Mouse (Mus musculus) liver, embryonic 14.5 days (tissue): Measurements from ENCODE around the gene Thsd4.

Experiments used
- CTCF ChIP-seq: IDR thresholded peaks from 2 replicates; pipeline ENCODE4 v1.5.1; 2016; ENCODE audit warnings: antibody characterized with exemption, low read depth, control low read depth
- EP300 ChIP-seq: IDR thresholded peaks from 2 replicates; pipeline ENCODE4 v1.6.1; 2016; ENCODE audit warnings: antibody characterized with exemption, low read depth

DNA sequence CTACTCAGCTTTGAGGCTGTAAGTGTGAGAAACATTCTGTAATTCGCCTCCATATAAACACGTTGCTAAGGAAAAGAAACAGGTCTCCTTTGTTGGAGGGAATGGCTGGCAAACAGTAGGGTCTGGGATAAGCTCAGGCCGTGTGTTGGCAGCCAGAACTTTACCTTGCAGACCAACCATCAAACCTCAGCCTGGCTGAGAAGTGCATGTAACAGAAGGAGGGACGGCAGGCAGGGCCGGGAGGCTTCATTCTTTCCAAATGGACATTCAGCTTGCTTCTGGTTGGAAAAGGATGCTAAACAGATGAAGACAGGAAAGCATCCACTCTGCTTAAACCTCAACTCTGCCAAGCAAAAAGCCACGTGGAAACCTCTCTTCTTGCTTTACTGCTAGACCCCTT is 228.7 kb downstream of the Thsd4 start:
- TF ChIP-seq CTCF (no peak), EP300 (no peak)
